Mouse (Mus musculus) limb, embryonic 14.5 days (tissue): ENCODE results near the gene Hba-a1. TPM values are rescaled to one million over a fixed set of nuclear protein-coding genes. Genes with fewer than 3 reads are reported as not detected.

Source experiments
- ATAC-seq: fragments of 200-750 bp; cut with Nextera tagmentation; 2 replicates; pipeline ENCODE4 v1.8.0; 2017; ENCODE audit warnings: low read depth, moderate number of reproducible peaks, moderate TSS enrichment; ENCODE audit not compliant: low FRiP score
- DNase-seq: peaks from one replicate; pipeline ENCODE4 v3.0.0-alpha.2; 2015; ENCODE audit warnings: low spot score
- H3K27ac ChIP-seq: fragments of 300-500 bp; sonication (generic); replicated peaks from 2 replicates; pipeline ENCODE4 v1.5.1; 2014; ENCODE audit warnings: low read depth, mild to moderate bottlenecking, low read length, moderate library complexity, mixed read lengths
- H3K27me3 ChIP-seq: fragments of 300-500 bp; sonication (generic); 2 replicates; pipeline ENCODE4 v1.6.1; 2014; ENCODE audit warnings: low read length, mixed read lengths; ENCODE audit not compliant: control insufficient read depth, insufficient read depth
- H3K36me3 ChIP-seq: fragments of 300-500 bp; sonication (generic); 2 replicates; pipeline ENCODE4 v1.6.1; 2014; ENCODE audit warnings: mild to moderate bottlenecking, low read length, moderate library complexity, mixed read lengths; ENCODE audit not compliant: control insufficient read depth, insufficient read depth
- H3K4me1 ChIP-seq: fragments of 300-500 bp; sonication (generic); 2 replicates; pipeline ENCODE4 v1.6.1; 2014; ENCODE audit warnings: antibody characterized with exemption, low read length, mixed read lengths; ENCODE audit not compliant: control insufficient read depth, insufficient read depth
- H3K4me2 ChIP-seq: fragments of 300-500 bp; sonication (generic); replicated peaks from 2 replicates; pipeline ENCODE4 v1.6.1; 2014; ENCODE audit warnings: low read depth, mild to moderate bottlenecking, low read length, moderate library complexity; ENCODE audit not compliant: severe bottlenecking
- H3K4me3 ChIP-seq: fragments of 300-500 bp; sonication (generic); replicated peaks from 2 replicates; pipeline ENCODE4 v1.5.1; 2014; ENCODE audit warnings: low read length
- H3K9ac ChIP-seq: fragments of 300-500 bp; sonication (generic); 2 replicates; pipeline ENCODE4 v1.6.1; 2014; ENCODE audit warnings: mild to moderate bottlenecking, low read depth, low read length, moderate library complexity; ENCODE audit not compliant: severe bottlenecking
- H3K9me3 ChIP-seq: fragments of 300-500 bp; sonication (generic); 2 replicates; pipeline ENCODE4 v1.6.1; 2016; ENCODE audit warnings: low read length; ENCODE audit not compliant: control insufficient read depth
- POLR2A ChIP-seq: fragments of 200-500 bp; IDR thresholded peaks from 2 replicates; pipeline ENCODE4 v1.8.0; 2012; ENCODE audit warnings: inconsistent platforms, mild to moderate bottlenecking, moderate library complexity, borderline replicate concordance; ENCODE audit not compliant: insufficient read depth, insufficient read length; ENCODE audit errors: extremely low read depth
- WGBS: fragments of 180-500 bp; shearing (Covaris S2); extraction: QIAGEN DNeasy Blood & Tissue Kit; methylation state at CpG from one replicate; pipeline ENCODE4 v1.1.7; 2014; 5-methylcytosine and 5-hydroxymethylcytosine counted together
- polyA plus RNA-seq, 2 experiments: library from polyadenylated mRNA; depleted of rRNA in 1 of 2; stranded (reverse) in 1 of 2; unstranded in 1 of 2; fragments of >200 nt; fragmentation: Nextera tagmentation in 1 of 2; extraction: Ambion mirVana in 1 of 2; gene quantifications; 2 replicates each; pipeline versions ENCODE4 v1.2.1 to v1.2.3; 2012 to 2014

The Hba-a1 gene
- polyA plus RNA-seq, 2 experiments: 4,119 to 5,793 TPM

DNA sequence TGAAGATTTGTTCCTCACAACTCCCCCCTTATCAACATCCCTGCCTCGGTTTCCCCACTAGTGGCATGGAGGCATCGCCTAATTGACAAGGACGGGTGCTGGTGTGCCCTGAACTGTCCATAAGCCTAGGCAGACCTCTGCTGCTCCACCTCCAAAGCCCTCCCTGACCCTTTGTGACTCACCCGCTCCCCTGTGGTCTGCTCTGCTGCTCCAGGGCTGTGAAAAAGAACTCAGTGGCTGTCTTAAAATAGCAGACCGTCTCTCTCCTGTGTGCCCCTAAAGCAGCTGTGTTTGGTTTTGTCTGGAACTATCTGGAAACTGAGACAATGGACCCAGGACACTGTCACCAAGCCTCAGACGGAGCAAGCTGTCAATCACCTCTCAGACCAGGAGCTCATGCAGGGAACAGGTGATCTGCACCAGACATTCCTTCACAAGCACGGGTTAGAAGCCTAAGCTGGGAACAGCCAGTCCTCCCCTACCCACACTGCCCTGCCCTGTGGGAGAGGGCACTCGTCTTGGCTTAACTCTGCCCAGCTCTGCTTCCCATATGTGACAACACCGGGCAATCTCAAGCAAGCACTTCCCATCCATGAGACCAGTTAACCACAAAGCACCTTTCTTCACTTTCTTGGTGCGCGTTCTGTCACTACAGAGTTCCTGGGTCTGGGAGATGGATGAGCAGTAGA, 37.3 kb downstream of the Hba-a1 start:
- ATAC-seq: peak; percentile 53
- H3K4me3 ChIP-seq: no peak overlapping the region

DNA sequence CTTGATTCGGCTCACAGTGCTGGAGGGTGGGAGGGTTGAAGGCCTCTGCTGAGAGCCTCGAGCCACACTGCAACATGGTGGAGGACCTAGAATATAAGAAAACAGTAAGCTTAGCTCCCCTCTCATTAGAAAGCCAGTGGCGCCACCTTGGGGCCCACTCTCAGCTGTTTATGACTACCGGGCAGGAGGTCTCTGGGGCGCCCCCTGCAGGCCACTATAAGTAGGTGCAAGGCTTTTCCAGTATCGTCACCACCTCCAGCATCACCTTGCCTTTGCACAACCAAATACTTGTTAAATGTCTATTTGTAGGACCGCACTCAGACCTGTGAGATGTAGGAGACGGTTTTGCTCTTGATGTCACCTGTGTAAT, 37.9 kb downstream of the Hba-a1 start:
- H3K4me3 ChIP-seq: no peak overlapping the region
- H3K9me3 ChIP-seq: no peaks in the 10 kb centered on the region
- H3K27ac ChIP-seq: no peak overlapping the region
- H3K36me3 ChIP-seq: no peaks in the 10 kb centered on the region
- no peak overlapping the region for H3K4me2 ChIP-seq
- no peaks in the 10 kb centered on the region for H3K4me1 ChIP-seq
- no peak overlapping the region for H3K9ac ChIP-seq
- TF ChIP-seq POLR2A: no peak
- peak; percentile 62 for DNase-seq
- 36% methylated on average over 8 of the region's 8 CpGs for WGBS
- ATAC-seq: no peak
- H3K27me3 ChIP-seq: no peaks in the 10 kb centered on the region

More for the DNA sequence above, 37.3 kb downstream of the Hba-a1 start:
- Histone ChIP-seq H3K9me3 (no peaks in the 10 kb centered on the region), H3K4me1 (no peaks in the 10 kb centered on the region), H3K9ac (no peak overlapping the region), H3K36me3 (no peaks in the 10 kb centered on the region), H3K4me2 (no peak overlapping the region), H3K27ac (no peak overlapping the region), H3K27me3 (no peaks in the 10 kb centered on the region)
- WGBS: 66% methylated on average over 11 of the region's 11 CpGs
- no peak for DNase-seq
- TF ChIP-seq POLR2A: no peak

DNA sequence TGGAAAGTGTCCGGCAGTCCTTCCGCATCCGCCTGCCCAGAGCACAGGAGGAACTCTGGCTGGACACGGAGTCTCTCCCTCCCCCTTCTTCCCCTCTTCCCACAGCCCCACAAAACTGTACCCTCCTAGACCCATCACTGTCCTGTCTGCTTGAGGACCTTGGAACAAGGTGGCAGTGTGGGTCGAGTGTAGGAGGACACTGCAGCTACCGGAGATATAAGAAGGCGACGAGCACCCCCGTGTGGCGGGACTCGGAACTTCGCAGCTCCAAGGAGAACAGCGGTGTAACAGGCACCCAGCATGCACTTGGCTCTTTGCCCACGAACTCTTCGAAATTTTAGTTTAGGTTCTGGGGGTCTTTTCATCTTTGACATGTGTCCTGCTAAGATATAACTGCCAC, 41.3 kb downstream of the Hba-a1 start:
- Histone ChIP-seq H3K4me1 (no peaks in the 10 kb centered on the region), H3K27me3 (no peaks in the 10 kb centered on the region), H3K4me3 (no peak overlapping the region), H3K9ac (no peak overlapping the region), H3K9me3 (no peaks in the 10 kb centered on the region), H3K4me2 (peak overlapping the region; percentile 30; the same call in 1 of the 2 replicates), H3K27ac (no peak overlapping the region), H3K36me3 (no peaks in the 10 kb centered on the region)
- no peak for TF ChIP-seq POLR2A
- ATAC-seq (peak; percentile 70), DNase-seq (peak; percentile 90)
- WGBS: 12% methylated on average over 15 of the region's 15 CpGs

- WGBS: 73% methylated on average over 6 of the region's 6 CpGs
- H3K9ac ChIP-seq: no peak overlapping the region
- H3K9me3 ChIP-seq: no peaks in the 10 kb centered on the region
- no peak overlapping the region for H3K4me3 ChIP-seq
- H3K4me1 ChIP-seq: no peaks in the 10 kb centered on the region
- no peak for ATAC-seq
- peak; percentile 58 for DNase-seq
- no peaks in the 10 kb centered on the region for H3K36me3 ChIP-seq
- H3K27me3 ChIP-seq: no peaks in the 10 kb centered on the region
- H3K4me2 ChIP-seq: no peak overlapping the region
- no peak overlapping the region for H3K27ac ChIP-seq
- no peak for TF ChIP-seq POLR2A
These were observed 47.8 kb downstream of the Hba-a1 start for GRCm38 (mm10) chr11:32331075-32331474.

DNA sequence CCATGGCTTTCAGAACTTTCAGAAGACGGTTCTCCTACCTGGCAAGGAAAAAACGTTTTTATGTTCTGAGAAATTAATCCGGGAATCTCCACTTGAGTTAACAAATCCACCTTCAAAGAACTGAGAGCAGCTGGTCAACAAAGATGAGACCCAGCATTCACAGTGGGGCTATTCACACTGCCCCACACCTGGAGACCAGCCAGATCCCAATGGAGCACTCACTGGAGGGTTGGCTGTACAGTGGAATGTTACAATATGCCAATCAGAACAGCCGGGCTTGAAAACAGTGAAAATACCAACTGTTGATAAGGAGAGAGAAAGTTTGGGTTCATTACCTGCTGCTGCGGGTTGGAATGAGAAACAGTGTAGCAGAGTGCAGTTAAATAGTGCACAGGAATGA, 48.5 kb downstream of the Hba-a1 start:
- Histone ChIP-seq H3K9ac (no peak overlapping the region), H3K4me3 (no peak overlapping the region), H3K27me3 (no peaks in the 10 kb centered on the region), H3K27ac (no peak overlapping the region), H3K9me3 (no peaks in the 10 kb centered on the region), H3K36me3 (no peaks in the 10 kb centered on the region), H3K4me2 (no peak overlapping the region), H3K4me1 (no peaks in the 10 kb centered on the region)
- DNase-seq: no peak
- no peak for TF ChIP-seq POLR2A
- 60% methylated on average over 5 of the region's 5 CpGs for WGBS
- ATAC-seq: no peak

GRCm38 (mm10) chr11:32333235-32333634, 49.9 kb downstream of the Hba-a1 start:
- DNase-seq (no peak), ATAC-seq (no peak)
- Histone ChIP-seq H3K9me3 (no peaks in the 10 kb centered on the region), H3K36me3 (no peaks in the 10 kb centered on the region), H3K9ac (no peak overlapping the region), H3K4me2 (no peak overlapping the region), H3K27ac (no peak overlapping the region), H3K27me3 (no peaks in the 10 kb centered on the region), H3K4me1 (no peaks in the 10 kb centered on the region), H3K4me3 (no peak overlapping the region)
- no peak for TF ChIP-seq POLR2A
- WGBS: 86% methylated on average over 2 of the region's 2 CpGs

Other genes with a start within 250 kb of the Hba-a1 start
- gene Il9r, start 83.2 kb upstream of the Hba-a1 start, polyA plus RNA-seq (2012; rRNA removed): 0.54 and 0.73 TPM in 2 replicates
- gene Il9r, start 83.2 kb upstream of the Hba-a1 start, polyA plus RNA-seq (2014; fragmentation: Nextera tagmentation; extraction: Ambion mirVana): 0.21 and 0.32 TPM in 2 replicates
- gene Snrnp25, start 78.1 kb upstream of the Hba-a1 start, polyA plus RNA-seq (2012; rRNA removed): 31.9 and 46.7 TPM in 2 replicates
- gene Snrnp25, start 78.1 kb upstream of the Hba-a1 start, polyA plus RNA-seq (2014; fragmentation: Nextera tagmentation; extraction: Ambion mirVana): 52.1 and 54.5 TPM in 2 replicates
- gene Rhbdf1, start 61.2 kb upstream of the Hba-a1 start, polyA plus RNA-seq (2012; rRNA removed): 136 and 234 TPM in 2 replicates
- gene Rhbdf1, start 61.2 kb upstream of the Hba-a1 start, polyA plus RNA-seq (2014; fragmentation: Nextera tagmentation; extraction: Ambion mirVana): 61.5 and 68.3 TPM in 2 replicates
- gene Mpg, start 57.0 kb upstream of the Hba-a1 start, polyA plus RNA-seq (2012; rRNA removed): 27.1 and 27.9 TPM in 2 replicates
- gene Mpg, start 57.0 kb upstream of the Hba-a1 start, polyA plus RNA-seq (2014; fragmentation: Nextera tagmentation; extraction: Ambion mirVana): 40.1 and 43.9 TPM in 2 replicates
- 88.8 and 114 TPM in 2 replicates for gene Nprl3, start 15.8 kb upstream of the Hba-a1 start, polyA plus RNA-seq (2012; rRNA removed)
- gene Nprl3, start 15.8 kb upstream of the Hba-a1 start, polyA plus RNA-seq (2014; fragmentation: Nextera tagmentation; extraction: Ambion mirVana): 29.4 and 30.9 TPM in 2 replicates
- gene Hba-x, start 7.1 kb upstream of the Hba-a1 start, polyA plus RNA-seq (2012; rRNA removed): 70.0 and 113 TPM in 2 replicates
- 197 and 201 TPM in 2 replicates for gene Hba-x, start 7.1 kb upstream of the Hba-a1 start, polyA plus RNA-seq (2014; fragmentation: Nextera tagmentation; extraction: Ambion mirVana)
- 0.87 and 2.4 TPM in 2 replicates for gene Hbq1b, start 3.5 kb downstream of the Hba-a1 start, polyA plus RNA-seq (2012; rRNA removed)
- 0.91 and 1.1 TPM in 2 replicates for gene Hbq1b, start 3.5 kb downstream of the Hba-a1 start, polyA plus RNA-seq (2014; fragmentation: Nextera tagmentation; extraction: Ambion mirVana)
- gene Hba-a2, start 13.0 kb downstream of the Hba-a1 start, polyA plus RNA-seq (2012; rRNA removed): 9,478 and 10,620 TPM in 2 replicates
- gene Hba-a2, start 13.0 kb downstream of the Hba-a1 start, polyA plus RNA-seq (2014; fragmentation: Nextera tagmentation; extraction: Ambion mirVana): 9,964 and 14,532 TPM in 2 replicates
- 0.83 and 1.3 TPM in 2 replicates for gene Hbq1a, start 16.6 kb downstream of the Hba-a1 start, polyA plus RNA-seq (2012; rRNA removed)
- 0.97 and 1.3 TPM in 2 replicates for gene Hbq1a, start 16.6 kb downstream of the Hba-a1 start, polyA plus RNA-seq (2014; fragmentation: Nextera tagmentation; extraction: Ambion mirVana)
- 44.3 and 52.8 TPM in 2 replicates for gene Sh3pxd2b, start 64.3 kb downstream of the Hba-a1 start, polyA plus RNA-seq (2012; rRNA removed)
- gene Sh3pxd2b, start 64.3 kb downstream of the Hba-a1 start, polyA plus RNA-seq (2014; fragmentation: Nextera tagmentation; extraction: Ambion mirVana): 31.5 and 31.8 TPM in 2 replicates
- 74.2 and 78.1 TPM in 2 replicates for gene Ubtd2, start 171.9 kb downstream of the Hba-a1 start, polyA plus RNA-seq (2012; rRNA removed)
- gene Ubtd2, start 171.9 kb downstream of the Hba-a1 start, polyA plus RNA-seq (2014; fragmentation: Nextera tagmentation; extraction: Ambion mirVana): 107 and 118 TPM in 2 replicates
- gene Efcab9, start 248.6 kb downstream of the Hba-a1 start, polyA plus RNA-seq (2012; rRNA removed): 0.11 TPM in 1 of 2 replicates, not detected in the other
- gene Efcab9, start 248.6 kb downstream of the Hba-a1 start, polyA plus RNA-seq (2014; fragmentation: Nextera tagmentation; extraction: Ambion mirVana): not detected in 2 replicates
- gene Stk10, start 249.8 kb downstream of the Hba-a1 start, polyA plus RNA-seq (2012; rRNA removed): 7.1 and 8.3 TPM in 2 replicates
- gene Stk10, start 249.8 kb downstream of the Hba-a1 start, polyA plus RNA-seq (2014; fragmentation: Nextera tagmentation; extraction: Ambion mirVana): 1.9 and 2.5 TPM in 2 replicates